Mouse (Mus musculus) heart, adult 8-10 months (tissue): ENCODE measurements around the gene Igf1r. TPM values are rescaled to one million over a fixed set of nuclear protein-coding genes. Genes with fewer than 3 reads are reported as not detected.

Source experiments
- DNase-seq: peaks from one replicate; pipeline ENCODE4 v3.0.0; 2022; ENCODE audit warnings: low spot score
- total RNA-seq, 4 experiments: library from RNA; stranded (reverse); gene quantifications; 2 replicates each; pipeline ENCODE4 v1.2.4; 2022

Gene Igf1r
- total RNA-seq, 4 experiments from 2014 or later = 10.3 to 17.3 (median 14.4) TPM

GRCm38 (mm10) chr7:67957376-67957775 is 4.7 kb downstream of the Igf1r start:
- DNase-seq = no peak

GRCm38 (mm10) chr7:67958045-67958444 is 5.4 kb downstream of the Igf1r start:
- peak; percentile 40 for DNase-seq

- no peak for DNase-seq
Observed at GRCm38 (mm10) chr7:67960701-67961100, 8.1 kb downstream of the Igf1r start.

- peak; percentile 78 for DNase-seq
Observed at GRCm38 (mm10) chr7:67961567-67962267, 9.1 kb downstream of the Igf1r start.

- DNase-seq = no peak
Observed at GRCm38 (mm10) chr7:67963691-67964090, 11.1 kb downstream of the Igf1r start.

- no peak for DNase-seq
Observed at GRCm38 (mm10) chr7:67968394-67968793, 15.8 kb downstream of the Igf1r start.

- no peak for DNase-seq
Observed at GRCm38 (mm10) chr7:67969076-67969475, 16.4 kb downstream of the Igf1r start.

- peak; percentile 38 for DNase-seq
Observed at GRCm38 (mm10) chr7:67973180-67974014, 20.8 kb downstream of the Igf1r start.

- no peak for DNase-seq
Observed at GRCm38 (mm10) chr7:67981956-67982355, 29.3 kb downstream of the Igf1r start.

GRCm38 (mm10) chr7:67982809-67983208 is 30.2 kb downstream of the Igf1r start:
- DNase-seq = no peak

GRCm38 (mm10) chr7:67983451-67983850 is 30.8 kb downstream of the Igf1r start:
- DNase-seq = no peak

GRCm38 (mm10) chr7:67985003-67985416 is 32.4 kb downstream of the Igf1r start:
- DNase-seq = no peak

- DNase-seq = no peak
Observed at GRCm38 (mm10) chr7:67985511-67985910, 32.9 kb downstream of the Igf1r start.

GRCm38 (mm10) chr7:67986277-67986676 is 33.6 kb downstream of the Igf1r start:
- DNase-seq = no peak

- DNase-seq = no peak
Observed at GRCm38 (mm10) chr7:67986816-67987215, 34.2 kb downstream of the Igf1r start.

- no peak for DNase-seq
Observed at GRCm38 (mm10) chr7:67989376-67989775, 36.7 kb downstream of the Igf1r start.

GRCm38 (mm10) chr7:67993614-67994013 is 41.0 kb downstream of the Igf1r start:
- DNase-seq = no peak

- no peak for DNase-seq
Observed at GRCm38 (mm10) chr7:67994346-67994858, 41.8 kb downstream of the Igf1r start.

- DNase-seq = no peak
Observed at GRCm38 (mm10) chr7:67995276-67995675, 42.6 kb downstream of the Igf1r start.

GRCm38 (mm10) chr7:67996202-67996960 is 43.8 kb downstream of the Igf1r start:
- DNase-seq = no peak

GRCm38 (mm10) chr7:68001269-68001668 is 48.6 kb downstream of the Igf1r start:
- no peak for DNase-seq

- DNase-seq = no peak
Observed at GRCm38 (mm10) chr7:68006074-68006473, 53.4 kb downstream of the Igf1r start.
